Mouse (Mus musculus): ENCODE results near the gene Dis3l.
A peak's percentile ranks its signal among the peaks of the same experiment; 100 is the strongest.

GRCm38 (mm10) chr9:64281105-64281780 lies 59.8 kb downstream of the Dis3l start, which contains the start of gene Tipin:
- TF ChIP-seq CTCF (IDR thresholded peaks at IDR 0.05; ENCODE audit: low read depth) (no peak), EP300 (optimal IDR thresholded peaks at IDR 0.05) (peak; percentile 99)
